9 mouse cellular contexts compared by ENCODE assay signal in the genomic region with DNA sequence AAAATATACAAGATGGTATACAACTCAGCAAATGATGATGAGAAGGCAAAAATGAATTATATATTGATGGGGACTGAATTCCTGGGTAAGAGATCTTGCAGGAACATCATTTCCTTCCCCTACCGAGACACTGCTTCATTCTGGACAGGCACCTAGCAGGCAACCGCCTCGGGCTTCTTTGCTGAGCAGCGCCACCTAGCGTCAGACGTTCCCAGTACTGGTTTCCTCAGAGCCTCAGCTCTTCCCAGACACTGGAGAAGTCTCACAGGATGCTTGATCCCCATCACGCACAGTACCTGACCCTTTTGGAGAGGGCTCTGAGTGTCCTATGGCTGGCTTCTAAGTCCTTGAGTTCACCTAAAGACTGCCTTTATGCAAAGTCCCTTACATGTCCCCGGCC.
DNase-seq lines count a peak whose midpoint lies in the region; ATAC-seq and TF ChIP-seq lines count a peak whose summit lies in the region.
"Had no signal": no experiment of that assay in that cellular context is flagged by ENCODE, and none has a peak within 500 bp of the region (broad histone marks: within the 10 kb centered on the region; RNA-seq: fewer than 3 reads in every experiment).

No protein-coding gene starts in this region.

- WGBS in forebrain, embryonic 15.5 days: 16% methylated on average over 8 of the region's 8 CpGs
- 16% methylated on average over 8 of the region's 8 CpGs for WGBS in hindbrain, embryonic 11.5 days
- WGBS in lung, postnatal 0 days: 14% methylated on average over 8 of the region's 8 CpGs

- no peak overlapping the region for H3K4me2 ChIP-seq in forebrain, embryonic 15.5 days (replicated peaks)
- no peak overlapping the region for H3K4me2 ChIP-seq in hindbrain, embryonic 11.5 days (replicated peaks; ENCODE audit: low read depth, low read length)
- no peak overlapping the region for H3K4me2 ChIP-seq in lung, postnatal 0 days (replicated peaks; ENCODE audit: low read depth, low read length)
- H3K4me2 ChIP-seq: embryonic facial prominence, embryonic 12.5 days had no signal

- TF ChIP-seq CTCF in layer of hippocampus, adult 2 months (conservative IDR thresholded peaks at IDR 0.05): peak; percentile 95
- TF ChIP-seq CTCF in lung, postnatal 0 days (IDR thresholded peaks at IDR 0.05): peak; percentile 89

- peak; percentile 80 for ATAC-seq in forebrain, embryonic 15.5 days (replicated peaks)
- ATAC-seq in hindbrain, embryonic 11.5 days (ENCODE audit: low FRiP score): peak; percentile 56
- ATAC-seq in lung, postnatal 0 days: peak; percentile 57

- H3K27ac ChIP-seq in ES-E14 (ENCODE audit: insufficient read depth, low read depth, low read length, poor library complexity, severe bottlenecking): no peak overlapping the region
- H3K27ac ChIP-seq in forebrain, embryonic 15.5 days (replicated peaks): no peak overlapping the region
- no peak overlapping the region for H3K27ac ChIP-seq in hindbrain, embryonic 11.5 days (ENCODE audit: low read depth, low read length)
- H3K27ac ChIP-seq in layer of hippocampus, adult 2 months: no peak overlapping the region
- H3K27ac ChIP-seq in lung, postnatal 0 days (ENCODE audit: low read length): no peak overlapping the region
- H3K27ac ChIP-seq: embryonic facial prominence, embryonic 12.5 days had no signal

- H3K9me3 ChIP-seq in ES-E14 (ENCODE audit: control insufficient read depth, insufficient read depth, low read depth, low read length): no peaks in the 10 kb centered on the region
- no peaks in the 10 kb centered on the region for H3K9me3 ChIP-seq in forebrain, embryonic 15.5 days
- H3K9me3 ChIP-seq in hindbrain, embryonic 11.5 days (ENCODE audit: control insufficient read depth, low read length): no peaks in the 10 kb centered on the region
- H3K9me3 ChIP-seq in lung, postnatal 0 days (ENCODE audit: low read length): no peaks in the 10 kb centered on the region
- H3K9me3 ChIP-seq: embryonic facial prominence, embryonic 12.5 days had no signal

- in situ Hi-C loops in ES-E14 (cut with MboI; ENCODE audit: low sequenced_read_pairs in 2 of 2, unreplicated experiment in 2 of 2): loop anchor here (10.0 to 25.0 kb wide), 2 partner anchors 243 to 245 kb away; no protein-coding TSS in a partner anchor

- no peak overlapping the region for H3K9ac ChIP-seq in ES-E14 (ENCODE audit: insufficient read depth, low read depth, low read length, poor library complexity, severe bottlenecking)
- H3K9ac ChIP-seq in forebrain, embryonic 15.5 days (replicated peaks): no peak overlapping the region
- no peak overlapping the region for H3K9ac ChIP-seq in hindbrain, embryonic 11.5 days (ENCODE audit: low read depth, low read length)
- H3K9ac ChIP-seq in lung, postnatal 0 days (replicated peaks; ENCODE audit: low read depth): no peak overlapping the region
- H3K9ac ChIP-seq: embryonic facial prominence, embryonic 12.5 days had no signal

- H3K4me1 ChIP-seq in ES-E14 (ENCODE audit: control insufficient read depth in 2 of 2, insufficient read depth in 2 of 2, low read length in 2 of 2, poor library complexity in 1 of 2): no peaks in the 10 kb centered on the region
- H3K4me1 ChIP-seq in forebrain, embryonic 15.5 days: peaks cover 3% of the 10 kb centered on the region; the same call in 1 of the 2 replicates
- H3K4me1 ChIP-seq in hindbrain, embryonic 11.5 days (replicated peaks; ENCODE audit: control insufficient read depth, insufficient read depth, low read length): no peaks in the 10 kb centered on the region
- no peaks in the 10 kb centered on the region for H3K4me1 ChIP-seq in lung, postnatal 0 days (ENCODE audit: insufficient read depth, low read depth, low read length)
- H3K4me1 ChIP-seq: embryonic facial prominence, embryonic 12.5 days had no signal

- no peak overlapping the region for H3K4me3 ChIP-seq in ES-E14 (ENCODE audit: insufficient read depth in 1 of 2, low read depth in 1 of 2, low read length in 2 of 2, poor library complexity in 1 of 2, severe bottlenecking in 1 of 2)
- no peak overlapping the region for H3K4me3 ChIP-seq in forebrain, embryonic 15.5 days
- no peak overlapping the region for H3K4me3 ChIP-seq in hindbrain, embryonic 11.5 days (ENCODE audit: low read depth, low read length)
- no peak overlapping the region for H3K4me3 ChIP-seq in layer of hippocampus, adult 2 months
- no peak overlapping the region for H3K4me3 ChIP-seq in lung, postnatal 0 days (ENCODE audit: low read depth, low read length)
- H3K4me3 ChIP-seq: embryonic facial prominence, embryonic 12.5 days had no signal

- H3K36me3 ChIP-seq in ES-E14 (ENCODE audit: control insufficient read depth, insufficient read depth, low read length, poor library complexity, severe bottlenecking): no peaks in the 10 kb centered on the region
- no peaks in the 10 kb centered on the region for H3K36me3 ChIP-seq in forebrain, embryonic 15.5 days
- H3K36me3 ChIP-seq in hindbrain, embryonic 11.5 days (ENCODE audit: control insufficient read depth, insufficient read depth, low read length): no peaks in the 10 kb centered on the region
- H3K36me3 ChIP-seq in lung, postnatal 0 days (ENCODE audit: insufficient read depth, low read length): no peaks in the 10 kb centered on the region
- H3K36me3 ChIP-seq: embryonic facial prominence, embryonic 12.5 days had no signal

- DNase-seq in ES-E14 (ENCODE audit: low read depth, low spot score): peak; percentile 60
- peak; percentile 27 for DNase-seq in c-Kit-positive CD71-positive TER-119-negative erythroid progenitor cells, embryonic 14.5 days (ENCODE audit: low read depth)
- peak; percentile 93 for DNase-seq in hindbrain, embryonic 11.5 days (ENCODE audit: low spot score)
- DNase-seq in layer of hippocampus, adult 2 months (ENCODE audit: low spot score in 2 of 2): peak; percentile 76 to 90
- DNase-seq in lung, postnatal 0 days (ENCODE audit: low spot score): peak; percentile 87
- peak; percentile 82 for DNase-seq in ovary, postnatal 14 days (ENCODE audit: low spot score)
- DNase-seq in thymus, postnatal 36 days: peak; percentile 27 to 43

- no peak for TF ChIP-seq EP300 in lung, postnatal 0 days (IDR thresholded peaks at IDR 0.05)

- H3K27me3 ChIP-seq in forebrain, embryonic 15.5 days: no peaks in the 10 kb centered on the region
- no peaks in the 10 kb centered on the region for H3K27me3 ChIP-seq in hindbrain, embryonic 11.5 days (ENCODE audit: control insufficient read depth, insufficient read depth, low read length)
- H3K27me3 ChIP-seq in lung, postnatal 0 days (replicated peaks; ENCODE audit: insufficient read depth, low read length): no peaks in the 10 kb centered on the region

TF ChIP-seq in ES-E14, 5 proteins besides CTCF, POLR2A, EP300 and RAD21:
- TF ChIP-seq ZC3H11A (IDR thresholded peaks at IDR 0.05; ENCODE audit: borderline replicate concordance, low read depth, low read length) (peak; percentile 31; the same call in 1 of the 2 replicates), HCFC1 (IDR thresholded peaks at IDR 0.05; ENCODE audit: borderline replicate concordance, insufficient read depth, low read length) (no peak)

Comparison
In these comparisons a context has a peak if more than half of its experiments do, and no peak if none do; other contexts are left out.
1. DNase-seq: peak in every context shown above with its lines; median percentile 93 in hindbrain, embryonic 11.5 days; 87 in lung, postnatal 0 days; 83 in layer of hippocampus, adult 2 months; 82 in ovary, postnatal 14 days; 60 in ES-E14; 35 in thymus, postnatal 36 days; 27 in c-Kit-positive CD71-positive TER-119-negative erythroid progenitor cells, embryonic 14.5 days.